In genomic region chr2:17335451-17335850, GRCm38 (mm10) we compare ENCODE assay signal across 12 mouse cellular contexts.
DNase-seq lines count a peak whose midpoint lies in the region; ATAC-seq and TF ChIP-seq lines count a peak whose summit lies in the region.
"Had no signal": no experiment of that assay in that cellular context is flagged by ENCODE, and none has a peak within 500 bp of the region (broad histone marks: within the 10 kb centered on the region; RNA-seq: fewer than 3 reads in every experiment).

No protein-coding gene starts in this region.

- peak; percentile 71 for DNase-seq in adrenal gland, adult 2 months
- no peak for DNase-seq in adrenal gland, postnatal 4 days (ENCODE audit: low spot score in 2 of 2)
- peak; percentile 88 for DNase-seq in liver, adult 2 months (ENCODE audit: extremely low read depth, low read depth, low spot score)
- DNase-seq in gastrocnemius, adult 2 months, result peak; percentile 60
- DNase-seq in right cerebral cortex, postnatal 10 days (ENCODE audit: low spot score in 2 of 2), result peak; percentile 44 to 52
- DNase-seq: liver, embryonic 13.5 days had no signal

- H3K9me3 ChIP-seq in liver, embryonic 12.5 days (replicated peaks), result no peaks in the 10 kb centered on the region
- H3K9me3 ChIP-seq in hindbrain, embryonic 12.5 days (replicated peaks), result no peaks in the 10 kb centered on the region
- H3K9me3 ChIP-seq: embryonic facial prominence, embryonic 13.5 days; heart, embryonic 13.5 days; liver, embryonic 13.5 days; midbrain, embryonic 13.5 days had no signal

- no peak overlapping the region for H3K4me2 ChIP-seq in liver, embryonic 12.5 days
- H3K4me2 ChIP-seq in hindbrain, embryonic 12.5 days (replicated peaks), result no peak overlapping the region
- H3K4me2 ChIP-seq: embryonic facial prominence, embryonic 13.5 days; heart, embryonic 13.5 days; liver, embryonic 13.5 days; midbrain, embryonic 13.5 days had no signal

- no peak for TF ChIP-seq CTCF in liver, adult 2 months (IDR thresholded peaks at IDR 0.05; ENCODE audit: low read depth, low read length)
- no peak for TF ChIP-seq CTCF in gastrocnemius, adult 2 months (IDR thresholded peaks at IDR 0.05)

- H3K27me3 ChIP-seq in liver, adult 2 months (ENCODE audit: control insufficient read depth, insufficient read depth, low read length), result no peaks in the 10 kb centered on the region
- H3K27me3 ChIP-seq in liver, embryonic 12.5 days (replicated peaks), result no peaks in the 10 kb centered on the region
- H3K27me3 ChIP-seq in hindbrain, embryonic 12.5 days, result no peaks in the 10 kb centered on the region
- H3K27me3 ChIP-seq: embryonic facial prominence, embryonic 13.5 days; heart, embryonic 13.5 days; liver, embryonic 13.5 days; midbrain, embryonic 13.5 days had no signal

- no peak for ATAC-seq in liver, embryonic 12.5 days
- ATAC-seq in hindbrain, embryonic 12.5 days (ENCODE audit: low FRiP score), result no peak
- no peak for ATAC-seq in megakaryocyte-erythroid progenitor cell, adult 5-6 weeks (replicated peaks; ENCODE audit: low FRiP score, low TSS enrichment, poor library complexity, severe bottlenecking)
- ATAC-seq: midbrain, embryonic 13.5 days had no signal

- no peak overlapping the region for H3K27ac ChIP-seq in liver, adult 2 months (replicated peaks; ENCODE audit: insufficient read depth, low read depth, low read length)
- no peak overlapping the region for H3K27ac ChIP-seq in liver, embryonic 12.5 days
- H3K27ac ChIP-seq in gastrocnemius, adult 2 months, result no peak overlapping the region
- no peak overlapping the region for H3K27ac ChIP-seq in hindbrain, embryonic 12.5 days
- H3K27ac ChIP-seq: embryonic facial prominence, embryonic 13.5 days; heart, embryonic 13.5 days; liver, embryonic 13.5 days; midbrain, embryonic 13.5 days had no signal

- H3K36me3 ChIP-seq in liver, adult 2 months (ENCODE audit: control insufficient read depth, insufficient read depth, low read length), result no peaks in the 10 kb centered on the region
- H3K36me3 ChIP-seq in liver, embryonic 12.5 days, result no peaks in the 10 kb centered on the region
- H3K36me3 ChIP-seq in hindbrain, embryonic 12.5 days, result no peaks in the 10 kb centered on the region
- H3K36me3 ChIP-seq: embryonic facial prominence, embryonic 13.5 days; heart, embryonic 13.5 days; liver, embryonic 13.5 days; midbrain, embryonic 13.5 days had no signal

- H3K4me3 ChIP-seq in liver, adult 2 months (ENCODE audit: insufficient read depth, low read depth, low read length), result no peak overlapping the region
- no peak overlapping the region for H3K4me3 ChIP-seq in liver, embryonic 12.5 days
- H3K4me3 ChIP-seq in gastrocnemius, adult 2 months, result no peak overlapping the region
- no peak overlapping the region for H3K4me3 ChIP-seq in hindbrain, embryonic 12.5 days
- H3K4me3 ChIP-seq: embryonic facial prominence, embryonic 13.5 days; heart, embryonic 13.5 days; liver, embryonic 13.5 days; midbrain, embryonic 13.5 days had no signal

- H3K9ac ChIP-seq in liver, adult 2 months (ENCODE audit: low read depth, low read length), result no peak overlapping the region
- no peak overlapping the region for H3K9ac ChIP-seq in liver, embryonic 12.5 days
- H3K9ac ChIP-seq in hindbrain, embryonic 12.5 days, result no peak overlapping the region
- H3K9ac ChIP-seq: embryonic facial prominence, embryonic 13.5 days; heart, embryonic 13.5 days; liver, embryonic 13.5 days; midbrain, embryonic 13.5 days had no signal

- peaks cover 4% of the 10 kb centered on the region; the same call in 1 of the 2 replicates for H3K4me1 ChIP-seq in liver, adult 2 months (ENCODE audit: control insufficient read depth, insufficient read depth, low read length)
- H3K4me1 ChIP-seq in liver, embryonic 12.5 days, result no peaks in the 10 kb centered on the region
- H3K4me1 ChIP-seq in hindbrain, embryonic 12.5 days, result no peaks in the 10 kb centered on the region
- H3K4me1 ChIP-seq: embryonic facial prominence, embryonic 13.5 days; heart, embryonic 13.5 days; liver, embryonic 13.5 days; midbrain, embryonic 13.5 days had no signal

- intact Hi-C loops in gastrocnemius, adult 2 months (cut with DNase I), result no loop called here

- TF ChIP-seq POLR2A in liver, adult 2 months (IDR thresholded peaks at IDR 0.05; ENCODE audit: extremely low read depth, insufficient read depth, low read length), result no peak

- WGBS in liver, adult 2 months, result 30% methylated on average over 5 of the region's 5 CpGs
- WGBS in liver, embryonic 12.5 days (ENCODE audit: insufficient replicate concordance), result 71% methylated on average over 5 of the region's 5 CpGs
- 87% methylated on average over 5 of the region's 5 CpGs for WGBS in hindbrain, embryonic 12.5 days

- H3K79me2 ChIP-seq in liver, adult 2 months (ENCODE audit: control insufficient read depth, insufficient read depth, low read length), result no peaks in the 10 kb centered on the region

Comparison
In these comparisons a context has a peak if more than half of its experiments do, and no peak if none do; other contexts are left out.
1. DNase-seq: peak in adrenal gland, adult 2 months (single experiment), liver, adult 2 months (single experiment), gastrocnemius, adult 2 months (single experiment) and right cerebral cortex, postnatal 10 days (2 of 2); none in adrenal gland, postnatal 4 days (0 of 2).